Mouse (Mus musculus) heart, adult 2 months (tissue): ENCODE measurements around the gene Snx10.

Source experiments
- CTCF ChIP-seq: fragments of 200-600 bp; IDR thresholded peaks from 2 replicates; pipeline ENCODE4 v1.8.1; 2022; ENCODE audit warnings: antibody characterized with exemption, mild to moderate bottlenecking, moderate library complexity
- EP300 ChIP-seq: fragments of 200-500 bp; IDR thresholded peaks from 2 replicates; pipeline ENCODE4 v1.6.1; 2011; ENCODE audit warnings: low read depth, low read length, control low read depth; ENCODE audit not compliant: insufficient read depth

- TF ChIP-seq EP300, result no peak
- no peak for TF ChIP-seq CTCF
Observed at GRCm38 (mm10) chr6:51603691-51604090, 80.0 kb downstream of the Snx10 start.
